Mouse (Mus musculus): Measurements from ENCODE around the gene Gsdma2. TPM values are rescaled to one million over a fixed set of nuclear protein-coding genes. Genes with fewer than 3 reads are reported as not detected.
"Not testable (repeated sequence)": the region's sequence is repeated elsewhere in the genome, so short reads cannot be mapped to it uniquely, and the experiment has no call there.

Gsdma2 gene
- polyA plus RNA-seq, 2 experiments = not detected

- H3K27ac ChIP-seq = no peak within 1 kb of the TSS
- no peak for ATAC-seq (ENCODE audit: insufficient read depth)
- no peak within 1 kb of the TSS for H3K4me3 ChIP-seq (ENCODE audit: insufficient read depth in 1 of 2, low read depth in 2 of 2, low read length in 2 of 2)
- no peaks in the 10 kb centered on the region for H3K4me1 ChIP-seq (replicated peaks; ENCODE audit: control insufficient read depth in 2 of 2, insufficient read depth in 2 of 2, low read length in 1 of 2)
- H3K9ac ChIP-seq (replicated peaks) = no peak within 1 kb of the TSS
- 73% methylated on average over 10 of the region's 10 CpGs for WGBS (ENCODE audit: insufficient replicate concordance)
- no peak within 1 kb of the TSS for H3K4me2 ChIP-seq (ENCODE audit: low read depth)
- H3K9me3 ChIP-seq (ENCODE audit: control insufficient read depth, low read length) = no peaks in the 10 kb centered on the region
- no peaks in the 10 kb centered on the region for H3K36me3 ChIP-seq (replicated peaks; ENCODE audit: control insufficient read depth, insufficient read depth, low read depth)
- DNase-seq (ENCODE audit: low read depth in 3 of 3, low spot score in 3 of 3) = no peak
- TF ChIP-seq EP300 (IDR thresholded peaks at IDR 0.05; ENCODE audit: low read depth) (no peak), CTCF (IDR thresholded peaks at IDR 0.05; ENCODE audit: low read depth) (no peak)
- no peaks in the 10 kb centered on the region for H3K27me3 ChIP-seq (ENCODE audit: control insufficient read depth, insufficient read depth, low read length)
Observed at GRCm38 (mm10) chr11:98625611-98626410, 20.7 kb upstream of the Gsdma2 start, which contains the start of the genes Gm12355 and Gsdma3. Gene Gm12355 (minus strand): TSS chr11:98625661. Gene Gsdma3 (plus strand): TSS chr11:98626360.

- H3K9ac ChIP-seq (replicated peaks) = no peak overlapping the region
- H3K9me3 ChIP-seq (ENCODE audit: control insufficient read depth, low read length) = no peaks in the 10 kb centered on the region
- no peaks in the 10 kb centered on the region for H3K36me3 ChIP-seq (replicated peaks; ENCODE audit: control insufficient read depth, insufficient read depth, low read depth)
- DNase-seq (ENCODE audit: low read depth in 3 of 3, low spot score in 3 of 3) = no peak
- H3K4me3 ChIP-seq (ENCODE audit: insufficient read depth in 1 of 2, low read depth in 2 of 2, low read length in 2 of 2) = no peak overlapping the region
- H3K27me3 ChIP-seq (ENCODE audit: control insufficient read depth, insufficient read depth, low read length) = no peaks in the 10 kb centered on the region
- ATAC-seq (ENCODE audit: insufficient read depth) = no peak
- no peaks in the 10 kb centered on the region for H3K4me1 ChIP-seq (replicated peaks; ENCODE audit: control insufficient read depth in 2 of 2, insufficient read depth in 2 of 2, low read length in 1 of 2)
- 88% methylated on average over 3 of the region's 3 CpGs for WGBS (ENCODE audit: insufficient replicate concordance)
- H3K27ac ChIP-seq = no peak overlapping the region
- no peak for TF ChIP-seq CTCF (IDR thresholded peaks at IDR 0.05; ENCODE audit: low read depth)
- no peak for TF ChIP-seq EP300 (IDR thresholded peaks at IDR 0.05; ENCODE audit: low read depth)
- no peak overlapping the region for H3K4me2 ChIP-seq (ENCODE audit: low read depth)
Observed at GRCm38 (mm10) chr11:98628706-98629105, 17.9 kb upstream of the Gsdma2 start.

- Histone ChIP-seq H3K36me3 (replicated peaks; ENCODE audit: control insufficient read depth, insufficient read depth, low read depth) (no peaks in the 10 kb centered on the region), H3K4me1 (replicated peaks; ENCODE audit: control insufficient read depth in 2 of 2, insufficient read depth in 2 of 2, low read length in 1 of 2) (no peaks in the 10 kb centered on the region)
Observed at GRCm38 (mm10) chr11:98630646-98631045, 15.9 kb upstream of the Gsdma2 start.

GRCm38 (mm10) chr11:98635312-98635970 is 11.1 kb upstream of the Gsdma2 start:
- ATAC-seq (ENCODE audit: insufficient read depth) (0 out of 2 replicates have a peak, but pooled peaks have one; percentile 21), DNase-seq (ENCODE audit: low read depth in 3 of 3, low spot score in 3 of 3) (peak in 2 of 3 experiments; percentile 7 to 14)
- peak; percentile 74 for TF ChIP-seq CTCF (IDR thresholded peaks at IDR 0.05; ENCODE audit: low read depth)

More at GRCm38 (mm10) chr11:98630646-98631045, 15.9 kb upstream of the Gsdma2 start:
- TF ChIP-seq EP300 (IDR thresholded peaks at IDR 0.05; ENCODE audit: low read depth) (no peak), CTCF (IDR thresholded peaks at IDR 0.05; ENCODE audit: low read depth) (no peak)
- H3K4me3 ChIP-seq (ENCODE audit: insufficient read depth in 1 of 2, low read depth in 2 of 2, low read length in 2 of 2) = no peak overlapping the region
- no peak for DNase-seq (ENCODE audit: low read depth in 3 of 3, low spot score in 3 of 3)
- no peaks in the 10 kb centered on the region for H3K27me3 ChIP-seq (ENCODE audit: control insufficient read depth, insufficient read depth, low read length)
- H3K9ac ChIP-seq (replicated peaks) = no peak overlapping the region
- WGBS (ENCODE audit: insufficient replicate concordance) = 65% methylated on average over 5 of the region's 5 CpGs
- no peaks in the 10 kb centered on the region for H3K9me3 ChIP-seq (ENCODE audit: control insufficient read depth, low read length)
- H3K4me2 ChIP-seq (ENCODE audit: low read depth) = no peak overlapping the region
- H3K27ac ChIP-seq = no peak overlapping the region
- ATAC-seq (ENCODE audit: insufficient read depth) = no peak

GRCm38 (mm10) chr11:98637501-98637900 is 9.1 kb upstream of the Gsdma2 start:
- Histone ChIP-seq H3K9ac (replicated peaks) (no peak overlapping the region), H3K4me1 (replicated peaks; ENCODE audit: control insufficient read depth in 2 of 2, insufficient read depth in 2 of 2, low read length in 1 of 2) (no peaks in the 10 kb centered on the region), H3K4me2 (ENCODE audit: low read depth) (no peak overlapping the region), H3K4me3 (ENCODE audit: insufficient read depth in 1 of 2, low read depth in 2 of 2, low read length in 2 of 2) (no peak overlapping the region), H3K27me3 (ENCODE audit: control insufficient read depth, insufficient read depth, low read length) (no peaks in the 10 kb centered on the region), H3K27ac (no peak overlapping the region), H3K9me3 (ENCODE audit: control insufficient read depth, low read length) (no peaks in the 10 kb centered on the region), H3K36me3 (replicated peaks; ENCODE audit: control insufficient read depth, insufficient read depth, low read depth) (no peaks in the 10 kb centered on the region)
- whole genome bisulfite sequencing (ENCODE audit: insufficient replicate concordance) = 54% methylated on average over 1 of the region's 1 CpGs
- no peak for TF ChIP-seq CTCF (IDR thresholded peaks at IDR 0.05; ENCODE audit: low read depth)
- no peak for TF ChIP-seq EP300 (IDR thresholded peaks at IDR 0.05; ENCODE audit: low read depth)
- ATAC-seq (ENCODE audit: insufficient read depth) (no peak), DNase-seq (ENCODE audit: low read depth in 3 of 3, low spot score in 3 of 3) (no peak)

More at GRCm38 (mm10) chr11:98635312-98635970, 11.1 kb upstream of the Gsdma2 start:
- not testable (repeated sequence) for H3K27ac ChIP-seq; H3K4me1 ChIP-seq (replicated peaks; ENCODE audit: control insufficient read depth in 2 of 2, insufficient read depth in 2 of 2, low read length in 1 of 2); H3K9me3 ChIP-seq (ENCODE audit: control insufficient read depth, low read length); H3K36me3 ChIP-seq (replicated peaks; ENCODE audit: control insufficient read depth, insufficient read depth, low read depth); H3K4me2 ChIP-seq (ENCODE audit: low read depth); H3K4me3 ChIP-seq (ENCODE audit: insufficient read depth in 1 of 2, low read depth in 2 of 2, low read length in 2 of 2); H3K9ac ChIP-seq (replicated peaks); H3K27me3 ChIP-seq (ENCODE audit: control insufficient read depth, insufficient read depth, low read length)
- 18% methylated on average over 10 of the region's 10 CpGs for WGBS (ENCODE audit: insufficient replicate concordance)
